Mouse (Mus musculus) MEL-GATA-1-ER (cell line): ENCODE data around the gene Gimap5.

Source experiments
- DNase-seq: peaks from one replicate; pipeline ENCODE4 v3.0.0-alpha.2; 2012; ENCODE audit warnings: low read depth; ENCODE audit errors: extremely low read depth

The Gimap5 gene

GRCm38 (mm10) chr6:48745959-48746889 lies at the start of gene Gimap5:
TSS of gene Gimap5 (plus strand) at chr6:48746197.
- no peak for DNase-seq

- no peak for DNase-seq
These were observed 49.0 kb upstream of the Gimap5 start for GRCm38 (mm10) chr6:48696830-48697554.

- no peak for DNase-seq
These were observed 48.5 kb upstream of the Gimap5 start for GRCm38 (mm10) chr6:48697555-48697930.

- no peak for DNase-seq
These were observed 47.7 kb upstream of the Gimap5 start for GRCm38 (mm10) chr6:48698066-48698856.

GRCm38 (mm10) chr6:48698888-48699287 lies 47.1 kb upstream of the Gimap5 start:
- DNase-seq, result no peak

- DNase-seq, result peak; percentile 10
These were observed 45.5 kb upstream of the Gimap5 start for GRCm38 (mm10) chr6:48700251-48701075.

GRCm38 (mm10) chr6:48702146-48702545 lies 43.9 kb upstream of the Gimap5 start:
- no peak for DNase-seq

GRCm38 (mm10) chr6:48702601-48703000 lies 43.4 kb upstream of the Gimap5 start:
- no peak for DNase-seq

GRCm38 (mm10) chr6:48704146-48704545 lies 41.9 kb upstream of the Gimap5 start:
- no peak for DNase-seq

GRCm38 (mm10) chr6:48706130-48706529 lies 39.9 kb upstream of the Gimap5 start:
- no peak for DNase-seq

- no peak for DNase-seq
These were observed 27.5 kb upstream of the Gimap5 start, which contains the start of the genes Gm28053 and Gimap7 for GRCm38 (mm10) chr6:48718455-48718854. TSS of gene Gm28053 (plus strand) at chr6:48718607. TSS of gene Gimap7 (plus strand) at chr6:48718621.

- no peak for DNase-seq
These were observed 25.7 kb upstream of the Gimap5 start for GRCm38 (mm10) chr6:48720326-48720725.

GRCm38 (mm10) chr6:48723468-48723867 lies 22.5 kb upstream of the Gimap5 start:
- no peak for DNase-seq

GRCm38 (mm10) chr6:48725476-48725875 lies 20.5 kb upstream of the Gimap5 start:
- no peak for DNase-seq

GRCm38 (mm10) chr6:48727761-48728160 lies 18.2 kb upstream of the Gimap5 start:
- DNase-seq, result no peak

GRCm38 (mm10) chr6:48732864-48733304 lies 13.1 kb upstream of the Gimap5 start:
- no peak for DNase-seq

GRCm38 (mm10) chr6:48733660-48734059 lies 12.3 kb upstream of the Gimap5 start:
- DNase-seq, result no peak

- no peak for DNase-seq
These were observed 8.9 kb upstream of the Gimap5 start for GRCm38 (mm10) chr6:48737053-48737452.

- DNase-seq, result no peak
These were observed 8.3 kb upstream of the Gimap5 start for GRCm38 (mm10) chr6:48737688-48738087.

- DNase-seq, result no peak
These were observed 6.8 kb upstream of the Gimap5 start, which contains the start of gene Gimap1 for GRCm38 (mm10) chr6:48738961-48739779. TSS of gene Gimap1 (plus strand) at chr6:48739054.
